Mouse (Mus musculus) retina, postnatal 7 days (tissue): Measurements from ENCODE around the gene Actn2.

ENCODE experiments used
- DNase-seq: peaks from one replicate; pipeline ENCODE4 v3.0.0-alpha.2; 2012; ENCODE audit warnings: low read depth, low spot score

Actn2 gene

GRCm38 (mm10) chr13:12256871-12257390 is 83.6 kb downstream of the Actn2 start:
- DNase-seq: peak; percentile 0

DNA sequence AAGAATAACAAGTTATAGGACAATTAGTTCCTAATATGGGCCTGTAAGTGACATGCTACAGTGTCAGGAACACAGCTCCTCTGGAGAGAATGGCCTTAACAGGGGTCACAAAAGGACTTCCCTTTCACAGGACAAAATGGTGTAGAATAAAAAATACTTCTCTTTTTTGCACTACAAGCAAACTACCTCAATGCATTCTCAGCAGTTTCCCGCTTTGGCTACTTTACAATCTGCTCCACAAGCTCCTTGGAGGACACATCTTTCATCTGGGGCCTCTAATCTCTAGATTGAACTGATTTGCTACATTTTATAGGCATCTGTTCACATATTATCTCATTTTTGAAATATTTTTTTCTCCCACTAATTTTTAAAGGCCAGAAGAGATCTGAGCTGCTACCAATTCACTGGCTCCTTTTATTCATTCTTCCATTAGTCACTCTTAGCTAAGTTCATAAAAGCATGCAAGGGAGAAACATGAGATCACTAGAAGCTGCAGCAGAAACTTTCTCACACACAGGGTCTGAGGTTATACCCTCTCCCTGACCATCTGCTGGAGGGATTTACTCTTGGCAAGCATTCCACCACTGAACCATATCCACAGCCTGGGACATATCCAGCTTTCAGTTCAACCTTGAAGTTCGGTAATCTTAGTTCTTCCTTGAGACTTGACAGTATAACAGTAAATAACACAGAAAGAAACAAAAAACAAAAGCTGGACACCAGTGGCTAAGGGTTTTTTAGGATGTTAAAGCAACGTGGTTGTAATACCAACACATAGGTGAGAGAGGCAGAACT is 84.5 kb downstream of the Actn2 start:
- no peak for DNase-seq

- DNase-seq: no peak
Observed at GRCm38 (mm10) chr13:12250496-12250895, 90.1 kb downstream of the Actn2 start.

GRCm38 (mm10) chr13:12249195-12249898 is 91.2 kb downstream of the Actn2 start:
- no peak for DNase-seq

- no peak for DNase-seq
Observed at GRCm38 (mm10) chr13:12245938-12246337, 94.6 kb downstream of the Actn2 start.

- no peak for DNase-seq
Observed at GRCm38 (mm10) chr13:12243991-12244390, 96.6 kb downstream of the Actn2 start.

DNA sequence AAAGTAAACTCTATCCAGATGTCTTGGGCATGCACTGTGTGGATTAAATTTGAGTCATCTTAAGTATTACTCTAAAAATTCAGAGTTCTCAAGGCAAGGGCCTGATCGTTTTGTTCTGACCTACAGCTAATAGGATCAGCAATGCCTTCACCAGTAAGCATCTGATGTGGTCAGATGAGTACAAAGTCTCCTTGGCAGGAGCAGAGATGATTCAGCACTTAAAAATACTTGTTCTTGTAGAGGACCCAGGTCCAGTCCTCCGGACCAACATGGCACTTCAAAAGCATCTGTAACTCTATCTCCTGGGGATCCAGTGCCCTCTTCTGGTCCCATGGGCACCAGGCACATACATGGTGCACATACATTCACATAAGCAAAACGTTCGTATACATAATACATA is 108.4 kb downstream of the Actn2 start:
- no peak for DNase-seq

GRCm38 (mm10) chr13:12228248-12228647 is 112.3 kb downstream of the Actn2 start:
- DNase-seq: no peak

GRCm38 (mm10) chr13:12227606-12228005 is 113.0 kb downstream of the Actn2 start:
- DNase-seq: no peak
